Mouse (Mus musculus) gastrocnemius, adult 8-10 months (tissue): ENCODE measurements around the gene Cul9. TPM values are rescaled to one million over a fixed set of nuclear protein-coding genes. Genes with fewer than 3 reads are reported as not detected.
"Not testable (repeated sequence)": the region's sequence is repeated elsewhere in the genome, so short reads cannot be mapped to it uniquely, and the experiment has no call there.

Source experiments
- DNase-seq, 2 experiments: peaks; one replicate each; pipeline ENCODE4 v3.0.0; 2022; ENCODE audit warnings: low spot score in 2 of 2
- total RNA-seq, 4 experiments: library from RNA; stranded (reverse); gene quantifications; 2 replicates each; pipeline ENCODE4 v1.2.4; 2022

The Cul9 gene
- total RNA-seq: 10 to 100 TPM; 15.2 to 16.6 (median 15.4) TPM

DNA sequence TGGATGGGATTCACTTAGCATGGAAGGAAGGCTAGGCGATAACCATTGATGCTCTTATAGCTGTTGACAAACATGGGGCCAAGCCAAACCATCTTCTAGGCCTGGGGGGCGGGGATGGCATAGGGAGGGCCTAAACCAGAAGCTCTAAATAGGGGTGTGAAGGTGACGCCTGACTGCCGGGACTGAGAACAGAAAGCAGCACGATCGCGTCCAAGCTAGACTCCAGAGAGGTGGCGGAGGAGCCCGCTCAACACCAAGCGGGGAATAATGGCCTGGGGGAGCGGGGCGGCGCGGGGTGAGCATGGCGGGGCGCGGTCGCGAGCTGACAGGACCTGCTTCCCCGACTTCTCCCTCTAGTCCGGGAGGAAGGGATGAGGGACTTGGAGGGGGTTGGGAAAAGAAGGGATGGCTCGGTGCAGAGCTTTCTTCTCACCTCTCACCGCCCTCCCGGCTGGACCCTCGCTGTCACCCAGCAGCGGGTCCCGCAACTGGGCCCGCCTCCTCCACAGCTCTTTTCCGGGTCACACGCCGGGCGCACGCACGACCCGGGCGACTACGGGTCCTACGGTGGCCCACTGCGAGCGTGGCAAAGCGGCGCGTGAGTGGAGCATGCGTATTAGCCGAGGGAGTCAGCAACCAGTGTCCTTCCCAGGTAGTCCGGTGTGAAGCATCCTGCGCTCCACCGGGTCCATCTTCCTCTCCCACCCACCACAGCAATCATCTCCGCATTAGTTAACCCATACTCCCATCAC is at the start of gene Cul9:
Cul9 (minus strand) TSS at position 576 of the 752 bp plus-strand sequence.
- peak; percentile 56 to 70 for DNase-seq

GRCm38 (mm10) chr17:46595336-46595735 is 49.1 kb upstream of the Cul9 start:
- no peak for DNase-seq

GRCm38 (mm10) chr17:46594606-46595005 is 48.4 kb upstream of the Cul9 start:
- no peak for DNase-seq

DNA sequence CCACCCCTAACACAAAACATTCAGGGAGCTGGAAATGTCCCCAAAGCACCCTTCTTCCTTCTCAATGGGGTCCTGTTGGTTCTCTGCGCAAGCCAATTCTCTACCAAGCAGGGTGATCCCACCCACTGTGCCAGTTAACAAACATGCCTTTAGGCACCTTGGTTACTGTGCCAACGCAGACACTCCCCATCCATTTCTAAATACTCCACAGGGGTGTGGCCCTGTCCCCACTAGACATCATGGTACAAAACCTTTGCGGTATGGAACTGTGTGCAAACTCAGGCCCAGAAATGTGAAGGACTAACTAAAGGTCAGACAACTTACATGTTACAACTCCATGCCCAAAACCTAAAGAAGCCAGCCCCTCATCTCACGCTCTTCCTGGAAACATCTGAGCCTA is 46.9 kb upstream of the Cul9 start:
- DNase-seq: no peak

DNA sequence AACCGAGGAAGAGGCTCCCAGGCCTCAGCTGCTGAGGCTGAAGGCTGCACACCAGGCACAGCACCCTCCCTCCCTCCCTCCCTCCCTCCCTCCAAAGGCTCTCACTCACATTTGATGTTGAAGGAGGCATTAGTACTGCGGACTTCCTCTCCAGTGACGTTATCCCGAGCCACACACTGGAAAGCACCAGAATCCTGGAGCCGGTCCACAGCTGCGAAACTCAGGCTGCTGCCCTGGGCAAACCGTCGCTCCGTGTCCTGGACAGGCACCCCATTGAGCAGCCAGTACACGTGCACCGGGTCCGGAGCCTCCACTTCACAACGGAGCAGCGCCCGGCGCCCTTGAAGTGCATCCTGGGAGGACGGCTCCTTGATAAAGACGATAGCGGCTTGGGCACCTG is 45.2 kb upstream of the Cul9 start:
- DNase-seq: no peak

DNA sequence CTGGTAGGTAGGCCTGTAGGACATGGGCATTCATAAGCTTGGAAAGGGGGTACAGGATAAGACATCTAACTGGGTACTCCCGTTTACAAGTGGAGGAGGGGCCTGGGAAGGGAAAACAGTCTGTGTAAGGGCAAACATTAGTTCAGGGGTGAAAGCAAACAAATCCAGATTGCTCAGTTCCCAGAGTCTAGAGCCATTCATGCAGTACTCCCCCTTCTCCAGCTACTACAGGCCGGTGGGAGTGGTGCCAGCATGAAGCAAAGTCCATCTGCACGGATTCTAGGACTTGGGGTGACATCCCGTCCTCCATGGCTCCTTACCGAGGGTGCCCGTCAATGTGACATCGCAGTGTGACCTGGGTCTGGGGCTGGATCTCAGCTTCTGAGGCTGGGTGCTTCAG is 44.3 kb upstream of the Cul9 start:
- DNase-seq: no peak

DNA sequence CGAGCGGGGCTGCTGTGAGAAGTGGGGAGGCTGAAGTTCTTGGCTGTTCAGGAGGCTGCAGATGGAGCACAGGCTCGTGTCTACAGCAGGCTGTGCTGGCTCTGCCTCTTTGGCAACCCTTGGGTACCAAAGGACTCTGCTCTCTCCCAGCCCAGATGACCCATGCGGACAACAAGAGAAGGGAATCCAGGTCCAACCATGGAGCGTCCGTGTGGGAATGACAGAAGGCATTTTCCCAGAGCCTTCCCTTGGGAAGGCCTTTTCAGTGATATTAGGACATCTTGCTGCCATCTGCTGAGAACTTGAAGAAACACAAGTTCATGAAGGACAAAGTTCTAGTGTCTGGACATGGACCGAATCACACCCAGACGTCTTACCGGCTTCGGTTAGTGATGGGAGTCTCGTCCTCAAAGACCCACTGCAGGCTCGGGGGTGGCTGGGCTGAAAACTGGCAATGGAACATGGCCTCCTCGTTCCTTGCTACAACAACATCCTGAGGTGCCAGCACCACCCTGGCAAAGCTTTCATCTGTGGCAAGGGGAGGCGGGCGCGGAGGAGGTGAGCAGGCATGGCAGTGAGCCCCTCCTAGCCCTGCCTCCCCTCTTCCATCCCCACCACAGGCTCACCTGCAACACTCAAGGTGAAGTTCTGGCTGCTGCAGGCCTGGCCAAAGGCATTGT is 43.6 kb upstream of the Cul9 start:
- DNase-seq: no peak

DNA sequence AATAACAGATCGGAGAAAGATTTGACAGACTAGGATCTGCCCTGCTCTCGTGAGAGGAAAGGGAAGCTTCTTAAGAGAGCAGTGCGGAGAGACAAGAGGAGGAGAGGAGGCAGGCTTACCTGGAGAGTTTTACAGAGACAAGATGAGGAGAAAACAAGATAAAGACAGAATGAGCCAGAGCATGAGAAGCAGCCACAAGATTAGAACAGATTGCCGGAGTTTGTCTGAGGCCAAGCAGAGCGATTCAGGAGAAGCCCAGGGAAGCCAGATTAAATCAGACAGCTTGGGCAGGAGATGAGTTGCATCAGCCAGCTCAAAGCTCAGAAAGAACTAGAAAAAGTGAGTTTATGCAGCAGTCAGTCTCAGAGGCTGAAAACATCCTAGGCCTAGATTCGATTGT is 42.7 kb upstream of the Cul9 start:
- DNase-seq: no peak

DNA sequence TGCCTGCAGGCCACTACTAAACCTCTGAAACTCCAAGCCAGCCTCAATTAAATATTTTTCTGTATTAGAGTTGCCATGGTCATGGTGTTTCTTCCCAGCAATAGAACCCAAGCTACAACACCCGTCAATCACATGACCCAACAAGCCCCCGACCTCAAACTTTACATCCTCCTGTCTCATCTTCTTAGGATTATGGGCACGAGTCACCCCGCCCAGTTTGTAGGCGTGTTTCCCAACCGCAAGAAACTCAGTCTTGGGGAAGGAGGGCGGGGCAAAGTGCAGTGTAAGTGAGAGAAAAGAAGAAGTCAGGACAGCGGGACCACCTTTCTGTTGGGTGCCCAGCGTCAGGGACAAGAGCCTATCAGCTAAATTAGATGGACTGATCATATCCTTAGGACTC is 42.0 kb upstream of the Cul9 start:
- no peak for DNase-seq

GRCm38 (mm10) chr17:46586327-46586726 is 40.1 kb upstream of the Cul9 start:
- DNase-seq: no peak

DNA sequence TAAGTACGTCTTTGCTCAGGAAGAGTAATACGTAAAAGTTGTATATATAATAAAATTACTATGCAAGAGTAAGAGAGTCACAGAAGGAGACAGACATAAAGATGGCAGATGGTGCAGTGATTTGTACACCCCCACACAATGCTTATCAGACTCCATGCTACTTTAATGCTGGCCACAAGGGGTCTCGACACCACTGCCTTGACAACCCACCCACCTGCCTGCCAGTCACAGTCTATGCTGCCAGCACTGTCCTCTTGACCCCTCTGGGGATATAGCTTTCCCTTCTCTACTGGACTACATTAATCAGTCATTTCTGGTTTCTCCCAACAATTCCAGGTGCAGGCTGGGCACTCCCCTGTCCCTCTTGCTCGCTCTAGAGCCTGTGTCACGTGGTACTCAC is 32.5 kb upstream of the Cul9 start:
- DNase-seq: no peak

- no peak for DNase-seq
Measured at GRCm38 (mm10) chr17:46576070-46576469, 29.9 kb upstream of the Cul9 start.

- no peak for DNase-seq
Measured at GRCm38 (mm10) chr17:46574535-46574934, 28.3 kb upstream of the Cul9 start.

- no peak for DNase-seq
Measured at GRCm38 (mm10) chr17:46571005-46571404, 24.8 kb upstream of the Cul9 start.

- no peak for DNase-seq
Measured at GRCm38 (mm10) chr17:46559146-46559545, 13.0 kb upstream of the Cul9 start.

- no peak for DNase-seq
Measured at GRCm38 (mm10) chr17:46558151-46558550, 12.0 kb upstream of the Cul9 start.

GRCm38 (mm10) chr17:46557321-46557720 is 11.1 kb upstream of the Cul9 start:
- DNase-seq: not testable (repeated sequence)

GRCm38 (mm10) chr17:46556584-46556945 is 10.4 kb upstream of the Cul9 start:
- DNase-seq: no peak

DNA sequence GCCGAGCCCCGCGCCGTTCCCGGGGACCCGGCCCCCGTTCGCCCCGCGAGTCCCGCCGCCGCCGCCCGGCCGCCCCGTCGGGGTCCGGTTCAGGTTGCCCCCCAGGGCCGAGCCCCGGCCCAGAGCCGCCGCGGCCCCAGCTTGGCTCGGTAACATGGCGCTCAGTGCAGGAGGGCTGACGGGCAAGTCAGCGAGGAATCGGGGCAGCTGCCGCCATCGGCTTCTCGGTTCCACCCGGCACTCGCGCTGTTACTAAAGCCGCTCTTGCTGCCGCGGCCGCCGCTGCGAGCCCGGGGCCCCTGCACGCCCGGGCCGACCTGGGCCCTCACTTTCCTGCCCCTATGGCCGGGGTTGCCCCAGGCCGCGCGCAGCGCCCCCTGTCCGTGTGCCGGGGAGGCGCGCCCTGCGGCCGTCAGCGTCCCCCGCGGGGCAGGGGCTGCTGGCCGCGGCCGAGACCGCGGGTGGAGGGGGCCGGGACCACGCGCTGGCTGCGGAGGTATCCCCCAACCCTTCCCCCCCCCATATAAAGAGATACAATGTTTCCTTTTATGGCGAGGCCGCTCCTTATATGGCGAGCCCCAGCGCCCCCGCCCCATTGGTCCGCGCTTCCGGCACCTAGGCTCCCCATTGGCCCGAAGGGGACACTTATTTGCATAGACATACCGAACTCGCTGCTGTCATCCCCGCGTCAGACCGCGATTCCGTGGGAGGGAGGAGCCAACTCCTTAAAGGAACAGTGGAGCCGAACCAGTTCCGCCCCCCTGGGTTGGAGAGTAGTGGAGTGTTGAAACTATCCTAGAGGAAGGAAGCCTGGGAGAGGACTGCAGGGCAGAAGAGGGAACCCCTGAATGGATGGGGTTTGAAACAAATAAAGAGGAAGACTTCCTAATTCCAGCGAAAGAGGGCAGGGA is 9.7 kb upstream of the Cul9 start, which contains the start of gene Srf:
Srf (minus strand) TSS at position 503 of the 911 bp plus-strand sequence.
- DNase-seq: peak; percentile 95 to 96

- DNase-seq: peak in 1 of 2 experiments; percentile 22
Measured at GRCm38 (mm10) chr17:46554977-46555672, 8.9 kb upstream of the Cul9 start.

GRCm38 (mm10) chr17:46554646-46554976 is 8.4 kb upstream of the Cul9 start:
- no peak for DNase-seq
